Mouse (Mus musculus): ENCODE data around the gene Afmid. TPM values are rescaled to one million over a fixed set of nuclear protein-coding genes. Genes with fewer than 3 reads are reported as not detected.

Afmid gene
- polyA plus RNA-seq, 1 experiment from 2014 or later, result 34.4 TPM

DNA sequence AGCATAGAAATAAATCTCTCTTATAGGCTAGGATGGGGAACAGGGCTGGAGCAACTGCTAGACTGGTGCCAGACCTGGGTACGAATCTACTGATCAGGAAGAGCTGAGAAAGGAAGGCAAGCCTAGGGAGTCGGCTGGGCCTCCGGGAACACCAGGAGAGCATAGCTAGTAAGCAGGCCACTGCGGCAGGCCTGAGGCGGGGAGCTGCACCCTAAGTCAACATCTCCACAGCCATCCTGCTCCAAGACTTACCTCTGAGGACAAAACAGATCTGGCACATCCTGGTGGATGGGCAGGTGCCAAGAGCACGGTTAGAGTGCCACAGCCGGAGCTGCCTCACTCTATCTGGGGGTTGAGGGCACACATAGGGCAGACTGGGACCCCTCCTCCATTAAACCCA, 5.6 kb upstream of the Afmid start:
- TF ChIP-seq EP300 (IDR thresholded peaks at IDR 0.05; ENCODE audit: low read depth) (no peak), CTCF (IDR thresholded peaks at IDR 0.05; ENCODE audit: low read depth) (no peak)
- 92% methylated on average over 7 of the region's 7 CpGs for WGBS (ENCODE audit: insufficient replicate concordance)
- Histone ChIP-seq H3K27ac (ENCODE audit: low read depth) (no peak overlapping the region), H3K4me1 (ENCODE audit: insufficient read depth) (peaks cover 18% of the 10 kb centered on the region), H3K36me3 (replicated peaks; ENCODE audit: insufficient read depth, low read length) (peaks cover 86% of the 10 kb centered on the region), H3K9me3 (ENCODE audit: low read length) (no peaks in the 10 kb centered on the region), H3K9ac (replicated peaks) (no peak overlapping the region; the same call in 1 of the 2 replicates), H3K4me2 (ENCODE audit: low read depth, low read length) (no peak overlapping the region), H3K4me3 (ENCODE audit: low read depth, low read length) (no peak overlapping the region), H3K27me3 (ENCODE audit: insufficient read depth, low read length) (no peaks in the 10 kb centered on the region)
- no peak for DNase-seq
- no peak for ATAC-seq

DNA sequence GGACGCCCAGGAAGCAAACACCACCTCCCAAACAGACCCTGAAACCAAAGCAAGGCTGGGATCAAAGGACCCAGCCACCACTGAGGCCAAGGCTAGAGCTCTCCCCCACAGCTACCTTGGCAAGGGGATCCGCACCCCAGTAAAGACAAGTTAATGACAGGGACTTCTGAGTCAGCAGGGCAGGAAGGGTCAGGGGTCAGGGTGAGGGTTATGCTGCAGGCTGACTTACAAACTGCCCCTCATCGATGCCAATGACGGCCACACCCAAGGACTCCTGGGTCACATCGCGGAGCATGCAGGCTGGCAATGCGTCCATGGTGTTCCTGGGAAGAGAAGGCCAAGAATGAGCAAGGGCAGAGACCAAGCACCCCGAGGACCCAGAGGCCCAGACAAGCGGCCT, 3.9 kb upstream of the Afmid start:
- Histone ChIP-seq H3K27ac (ENCODE audit: low read depth) (no peak overlapping the region), H3K36me3 (replicated peaks; ENCODE audit: insufficient read depth, low read length) (peaks cover 69% of the 10 kb centered on the region), H3K27me3 (ENCODE audit: insufficient read depth, low read length) (no peaks in the 10 kb centered on the region), H3K4me3 (ENCODE audit: low read depth, low read length) (no peak overlapping the region), H3K9ac (replicated peaks) (no peak overlapping the region), H3K9me3 (ENCODE audit: low read length) (no peaks in the 10 kb centered on the region), H3K4me1 (ENCODE audit: insufficient read depth) (peaks cover 29% of the 10 kb centered on the region), H3K4me2 (ENCODE audit: low read depth, low read length) (no peak overlapping the region)
- no peak for DNase-seq
- no peak for ATAC-seq
- 88% methylated on average over 9 of the region's 9 CpGs for WGBS (ENCODE audit: insufficient replicate concordance)
- TF ChIP-seq EP300 (IDR thresholded peaks at IDR 0.05; ENCODE audit: low read depth) (no peak), CTCF (IDR thresholded peaks at IDR 0.05; ENCODE audit: low read depth) (no peak)

DNA sequence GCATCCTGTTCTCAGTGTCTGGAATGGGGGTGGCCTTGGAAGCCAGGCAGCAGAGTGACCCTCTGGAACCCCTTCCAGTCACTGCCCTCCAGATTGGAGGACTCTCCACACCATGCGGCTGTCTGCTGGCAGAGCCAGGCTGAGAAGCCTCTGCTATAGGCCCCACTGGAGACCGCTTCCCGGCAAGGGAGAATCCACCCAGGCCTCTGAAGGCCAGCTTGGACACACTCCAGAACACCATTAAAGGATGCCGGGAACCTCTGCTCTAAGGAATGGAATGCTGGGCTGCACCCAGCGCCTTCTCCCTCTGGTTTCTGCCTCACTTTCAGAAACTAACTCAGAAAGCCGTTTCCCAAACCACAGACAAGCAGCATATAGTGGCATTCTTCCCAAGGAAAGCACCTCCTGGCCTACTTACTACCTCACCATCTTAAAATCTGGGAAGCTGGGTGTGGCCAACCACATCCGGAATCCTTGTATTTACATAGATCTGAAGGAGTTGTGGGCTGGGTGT, 2.9 kb upstream of the Afmid start:
- peaks cover 60% of the 10 kb centered on the region for H3K36me3 ChIP-seq (replicated peaks; ENCODE audit: insufficient read depth, low read length)
- no peak for TF ChIP-seq EP300 (IDR thresholded peaks at IDR 0.05; ENCODE audit: low read depth)
- TF ChIP-seq CTCF (IDR thresholded peaks at IDR 0.05; ENCODE audit: low read depth), result no peak
- no peak for ATAC-seq
- H3K27me3 ChIP-seq (ENCODE audit: insufficient read depth, low read length), result no peaks in the 10 kb centered on the region
- H3K4me3 ChIP-seq (ENCODE audit: low read depth, low read length), result no peak overlapping the region
- H3K9ac ChIP-seq (replicated peaks), result no peak overlapping the region
- no peaks in the 10 kb centered on the region for H3K9me3 ChIP-seq (ENCODE audit: low read length)
- peaks cover 39% of the 10 kb centered on the region for H3K4me1 ChIP-seq (ENCODE audit: insufficient read depth)
- 0 out of 2 replicates have a peak overlapping the region, but pooled peaks have one; percentile 94 for H3K4me2 ChIP-seq (ENCODE audit: low read depth, low read length)
- WGBS (ENCODE audit: insufficient replicate concordance), result 81% methylated on average over 7 of the region's 7 CpGs
- DNase-seq, result no peak
- H3K27ac ChIP-seq (ENCODE audit: low read depth), result peak overlapping the region; percentile 8; the same call in 1 of the 2 replicates

DNA sequence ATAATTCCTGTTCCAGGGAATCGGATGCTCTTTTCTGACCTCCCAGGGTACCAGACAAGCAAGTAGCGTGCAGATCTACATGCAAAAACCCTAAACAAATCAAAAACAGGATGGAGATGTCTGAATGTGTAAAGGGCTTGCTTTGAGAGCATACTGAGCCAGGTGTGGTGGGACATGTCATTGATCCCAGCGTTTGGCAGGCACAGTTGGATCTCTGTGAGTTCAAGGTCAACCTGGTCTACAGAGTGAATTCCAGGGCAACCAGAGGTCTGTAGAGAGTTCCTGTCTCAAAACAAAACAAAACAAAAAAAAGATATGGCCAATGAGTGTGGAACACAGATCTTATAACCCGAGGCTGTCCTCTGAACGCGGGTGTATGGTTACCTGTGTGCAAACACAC, 2.3 kb upstream of the Afmid start:
- Histone ChIP-seq H3K4me3 (ENCODE audit: low read depth, low read length) (no peak overlapping the region), H3K27me3 (ENCODE audit: insufficient read depth, low read length) (no peaks in the 10 kb centered on the region), H3K27ac (ENCODE audit: low read depth) (no peak overlapping the region), H3K4me1 (ENCODE audit: insufficient read depth) (peaks cover 45% of the 10 kb centered on the region), H3K36me3 (replicated peaks; ENCODE audit: insufficient read depth, low read length) (peaks cover 54% of the 10 kb centered on the region), H3K4me2 (ENCODE audit: low read depth, low read length) (peak overlapping the region; percentile 94), H3K9ac (replicated peaks) (no peak overlapping the region; the same call in 1 of the 2 replicates), H3K9me3 (ENCODE audit: low read length) (no peaks in the 10 kb centered on the region)
- no peak for DNase-seq
- TF ChIP-seq EP300 (IDR thresholded peaks at IDR 0.05; ENCODE audit: low read depth) (no peak), CTCF (IDR thresholded peaks at IDR 0.05; ENCODE audit: low read depth) (no peak)
- no peak for ATAC-seq
- WGBS (ENCODE audit: insufficient replicate concordance), result 79% methylated on average over 6 of the region's 6 CpGs

DNA sequence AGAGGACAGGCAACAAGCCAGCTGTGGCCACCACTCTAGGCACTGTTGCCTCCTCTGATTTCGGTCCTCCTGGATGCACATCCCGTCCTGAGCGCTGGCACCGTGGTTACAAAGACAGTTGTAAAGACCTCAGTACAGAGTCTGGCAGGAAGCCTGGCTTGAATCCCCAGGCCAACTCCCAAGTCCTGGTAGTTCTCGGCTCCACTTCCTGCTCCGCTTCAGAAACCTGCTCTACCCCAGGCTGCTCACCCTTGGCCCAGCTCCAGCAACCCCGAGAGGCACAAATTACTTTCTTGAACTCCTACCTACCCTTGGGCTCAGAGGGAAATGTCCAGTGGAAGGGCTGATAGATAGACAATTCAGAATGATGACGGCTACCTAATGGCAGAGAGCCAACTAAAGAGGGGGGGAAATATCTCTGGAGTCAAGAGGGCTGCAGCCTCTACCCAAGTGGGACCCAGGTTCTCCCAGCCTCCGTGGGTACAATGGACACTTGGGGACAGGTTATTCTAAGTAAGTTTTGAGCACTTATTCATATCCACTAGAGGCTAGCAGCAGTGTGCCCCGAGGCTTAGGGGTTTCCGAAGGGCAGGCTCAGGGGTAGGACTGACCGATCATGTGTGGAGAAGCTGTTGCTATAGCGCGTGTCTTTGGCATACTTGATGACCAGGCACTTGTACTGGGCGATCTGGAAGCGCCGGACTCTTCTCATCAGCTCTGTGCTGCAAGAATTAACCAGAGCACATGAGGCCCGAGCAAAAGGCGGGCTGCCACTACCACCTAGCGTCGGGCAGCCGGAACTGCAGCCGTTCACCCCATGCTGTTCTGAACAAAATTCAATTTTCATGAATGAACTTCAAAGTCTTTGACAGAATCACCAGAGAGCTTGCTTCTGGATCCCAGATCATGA, 1.4 kb upstream of the Afmid start:
- H3K9me3 ChIP-seq (ENCODE audit: low read length), result no peaks in the 10 kb centered on the region

DNA sequence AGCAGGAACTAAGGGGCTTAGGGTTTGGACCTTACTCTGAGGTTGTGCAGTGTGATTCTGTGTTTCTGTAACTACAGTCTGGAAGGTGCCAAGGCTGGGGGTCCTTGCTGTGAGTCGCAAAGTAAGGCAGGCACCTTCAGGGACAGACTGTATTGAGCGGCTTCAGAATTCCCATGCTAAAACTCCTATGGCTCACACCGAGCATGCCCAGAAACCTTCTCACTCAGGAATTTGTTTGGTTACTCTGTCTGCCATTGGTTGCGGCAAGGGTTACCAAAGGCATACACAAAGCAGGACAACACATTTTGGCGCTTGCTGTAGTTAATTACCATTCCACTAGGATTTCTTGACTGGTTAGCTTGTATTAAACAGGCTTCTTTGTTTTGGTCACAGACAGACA, 440 bp downstream of the Afmid start:
- peaks cover 72% of the 10 kb centered on the region for H3K4me1 ChIP-seq (ENCODE audit: insufficient read depth)

More for the DNA sequence above, 1.4 kb upstream of the Afmid start:
- WGBS (ENCODE audit: insufficient replicate concordance), result 21% methylated on average over 23 of the region's 23 CpGs
- TF ChIP-seq EP300 (IDR thresholded peaks at IDR 0.05; ENCODE audit: low read depth) (no peak; the same call in 1 of the 2 replicates), CTCF (IDR thresholded peaks at IDR 0.05; ENCODE audit: low read depth) (peak; percentile 97)
- no peaks in the 10 kb centered on the region for H3K27me3 ChIP-seq (ENCODE audit: insufficient read depth, low read length)
- peak overlapping the region; percentile 91 for H3K9ac ChIP-seq (replicated peaks)
- H3K36me3 ChIP-seq (replicated peaks; ENCODE audit: insufficient read depth, low read length), result peaks cover 45% of the 10 kb centered on the region
- peak; percentile 90 for DNase-seq
- peaks cover 54% of the 10 kb centered on the region for H3K4me1 ChIP-seq (ENCODE audit: insufficient read depth)
- H3K4me2 ChIP-seq (ENCODE audit: low read depth, low read length), result peak overlapping the region; percentile 94
- H3K4me3 ChIP-seq (ENCODE audit: low read depth, low read length), result peak overlapping the region; percentile 79
- peak overlapping the region; percentile 98 for H3K27ac ChIP-seq (ENCODE audit: low read depth)
- ATAC-seq, result peak; percentile 44

More for the DNA sequence above, 440 bp downstream of the Afmid start:
- H3K36me3 ChIP-seq (replicated peaks; ENCODE audit: insufficient read depth, low read length), result peaks cover 28% of the 10 kb centered on the region
- H3K9me3 ChIP-seq (ENCODE audit: low read length), result no peaks in the 10 kb centered on the region
- no peak for TF ChIP-seq CTCF (IDR thresholded peaks at IDR 0.05; ENCODE audit: low read depth)
- TF ChIP-seq EP300 (IDR thresholded peaks at IDR 0.05; ENCODE audit: low read depth), result no peak; the same call in 1 of the 2 replicates
- peak overlapping the region; percentile 79 for H3K4me3 ChIP-seq (ENCODE audit: low read depth, low read length)
- peak overlapping the region; percentile 91 for H3K9ac ChIP-seq (replicated peaks)
- DNase-seq, result no peak
- H3K4me2 ChIP-seq (ENCODE audit: low read depth, low read length), result peak overlapping the region; percentile 94
- H3K27ac ChIP-seq (ENCODE audit: low read depth), result peak overlapping the region; percentile 98
- peak; percentile 6 for ATAC-seq
- WGBS (ENCODE audit: insufficient replicate concordance), result 30% methylated on average over 5 of the region's 5 CpGs
- no peaks in the 10 kb centered on the region for H3K27me3 ChIP-seq (ENCODE audit: insufficient read depth, low read length)

Data from liver, postnatal 0 days (tissue).